Mouse (Mus musculus): ENCODE measurements around the gene Rnf157.

Gene Rnf157

DNA sequence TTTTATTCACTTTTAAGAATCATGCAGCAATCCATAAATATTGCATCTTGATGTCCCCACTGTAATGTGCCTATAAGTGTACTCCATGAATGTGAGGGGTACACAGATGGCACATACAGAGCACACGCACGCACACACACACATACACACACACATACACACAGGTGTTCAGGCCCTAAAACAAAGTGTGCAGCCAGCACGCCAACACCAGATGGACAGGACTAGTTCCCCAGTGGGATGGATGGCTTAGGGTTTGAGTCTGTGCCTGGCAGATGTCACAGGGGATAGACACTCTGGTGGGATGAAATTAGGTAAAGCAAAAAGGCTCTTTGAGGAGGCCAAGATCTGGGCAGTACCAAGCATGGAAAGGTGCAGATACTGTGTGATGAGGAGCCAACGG lies 76.4 kb downstream of the Rnf157 start:
- DNase-seq (ENCODE audit: low spot score): no peak

DNA sequence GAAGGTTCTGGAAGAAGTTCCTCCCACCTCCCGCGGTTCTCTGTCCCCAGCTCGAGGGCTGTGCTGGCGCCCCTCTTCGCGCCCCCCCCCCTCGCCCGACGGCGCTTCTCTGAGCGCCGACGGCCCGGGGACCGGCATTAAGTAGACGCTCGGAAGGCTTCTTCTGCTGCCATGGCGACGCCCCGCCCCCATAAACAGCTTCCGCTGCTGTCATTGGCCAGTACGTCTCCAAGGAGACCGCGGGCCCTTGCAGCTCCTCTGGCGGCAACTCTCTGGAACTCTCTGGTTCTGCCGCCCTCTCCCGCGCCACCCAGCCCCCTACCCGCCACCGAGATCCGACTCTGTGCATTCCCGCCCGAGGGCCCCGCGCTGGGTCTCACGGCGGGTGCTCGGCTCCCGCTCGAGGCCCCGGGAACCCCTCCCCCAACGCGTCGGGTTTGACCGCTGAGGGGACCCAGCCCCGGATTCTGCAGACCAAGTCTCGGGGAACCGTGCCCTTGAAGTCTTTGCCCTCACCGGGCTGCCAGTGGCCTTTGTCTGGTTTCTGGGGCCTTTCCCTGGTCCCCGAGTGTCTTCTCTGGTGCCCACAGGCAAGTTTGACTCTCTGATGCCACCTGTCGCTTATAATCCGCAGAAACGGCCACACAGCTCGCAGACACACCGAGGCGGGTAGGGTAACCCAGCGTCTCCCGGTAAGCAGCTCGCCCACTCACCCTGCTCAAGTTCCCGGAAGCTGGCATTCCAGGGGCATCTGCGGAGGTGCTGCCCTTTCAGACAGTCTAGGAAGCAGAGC lies 77.4 kb downstream of the Rnf157 start, which contains the start of gene Foxj1:
Gene Foxj1 (minus strand): TSS at position 156 of the 793 bp plus-strand sequence.
- peak; percentile 97 for DNase-seq (ENCODE audit: low spot score)

DNA sequence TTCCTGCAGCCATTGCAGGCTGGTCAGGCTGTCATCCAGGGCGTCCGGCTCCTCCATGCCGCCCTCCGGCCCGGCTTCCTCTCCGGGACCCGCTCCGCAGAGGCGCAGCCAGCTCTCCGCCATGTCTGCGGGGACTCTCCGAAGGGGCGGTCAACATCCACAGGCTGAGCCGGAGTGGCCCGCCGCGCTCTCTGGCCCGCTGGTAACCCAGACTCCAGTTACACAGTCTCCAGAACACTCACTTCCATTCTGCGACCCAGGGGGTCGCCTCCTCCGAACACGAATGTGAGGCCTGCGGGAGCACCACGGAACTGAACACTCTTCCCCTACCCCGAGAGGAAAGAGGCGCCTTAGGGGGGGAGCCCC lies 78.4 kb downstream of the Rnf157 start:
- no peak for DNase-seq (ENCODE audit: low spot score)

DNA sequence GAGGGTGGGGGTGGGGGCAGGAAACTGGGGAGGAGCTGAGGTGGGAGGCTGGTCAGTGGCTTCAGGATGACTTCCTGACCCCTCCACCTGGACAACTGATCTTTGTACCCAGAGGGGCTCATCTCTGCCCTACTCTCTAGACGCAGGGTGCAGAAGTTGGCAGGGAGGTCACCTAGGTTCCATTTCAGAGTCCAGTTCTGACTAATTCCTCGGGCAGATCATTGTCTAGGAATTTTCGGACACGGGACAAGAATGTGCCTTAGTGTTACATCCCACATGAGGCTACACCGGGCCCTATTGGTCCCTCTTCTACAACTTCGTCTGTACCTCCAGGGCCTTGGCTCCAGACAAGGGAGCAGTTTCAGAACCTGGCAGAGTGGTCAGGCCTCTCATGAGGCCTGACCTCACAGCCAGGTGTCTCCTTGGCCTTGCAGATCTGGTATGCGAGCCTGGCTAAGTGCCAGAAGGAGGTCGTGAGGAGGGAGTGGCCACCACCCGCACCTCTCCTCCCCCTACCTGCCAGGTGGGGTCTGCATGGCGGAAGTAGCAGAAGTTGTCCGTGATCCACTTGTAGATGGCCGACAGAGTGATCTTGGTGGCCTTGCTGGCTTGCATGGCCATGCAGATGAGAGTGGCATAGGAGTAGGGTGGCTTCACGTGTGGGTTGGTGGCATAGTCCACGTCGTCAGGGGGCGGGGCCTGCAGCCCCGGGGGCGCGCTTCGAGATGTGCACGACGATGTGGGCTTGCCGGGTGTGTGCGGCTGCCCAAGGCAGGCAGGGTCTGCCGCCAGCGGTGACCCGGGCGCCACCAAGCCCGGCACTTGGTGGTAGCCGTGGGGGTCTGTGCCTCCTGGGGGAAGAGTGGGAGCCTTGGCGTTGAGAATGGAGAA lies 79.1 kb downstream of the Rnf157 start:
- DNase-seq (ENCODE audit: low spot score): no peak

DNA sequence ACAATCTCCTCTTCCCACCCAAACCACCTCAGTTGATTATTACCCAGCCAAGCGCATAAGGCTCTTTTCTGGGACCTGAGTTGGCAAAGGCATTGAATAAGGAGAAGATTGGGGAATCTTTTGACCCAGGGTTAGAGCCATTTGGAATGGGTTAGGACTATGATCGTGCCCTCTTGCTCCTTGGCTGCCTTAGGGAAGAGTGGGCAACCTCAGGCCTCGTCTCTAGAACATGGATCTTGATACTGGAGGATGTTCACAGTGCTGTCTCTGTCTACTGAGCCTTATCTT lies 79.9 kb downstream of the Rnf157 start:
- DNase-seq (ENCODE audit: low spot score): no peak

DNA sequence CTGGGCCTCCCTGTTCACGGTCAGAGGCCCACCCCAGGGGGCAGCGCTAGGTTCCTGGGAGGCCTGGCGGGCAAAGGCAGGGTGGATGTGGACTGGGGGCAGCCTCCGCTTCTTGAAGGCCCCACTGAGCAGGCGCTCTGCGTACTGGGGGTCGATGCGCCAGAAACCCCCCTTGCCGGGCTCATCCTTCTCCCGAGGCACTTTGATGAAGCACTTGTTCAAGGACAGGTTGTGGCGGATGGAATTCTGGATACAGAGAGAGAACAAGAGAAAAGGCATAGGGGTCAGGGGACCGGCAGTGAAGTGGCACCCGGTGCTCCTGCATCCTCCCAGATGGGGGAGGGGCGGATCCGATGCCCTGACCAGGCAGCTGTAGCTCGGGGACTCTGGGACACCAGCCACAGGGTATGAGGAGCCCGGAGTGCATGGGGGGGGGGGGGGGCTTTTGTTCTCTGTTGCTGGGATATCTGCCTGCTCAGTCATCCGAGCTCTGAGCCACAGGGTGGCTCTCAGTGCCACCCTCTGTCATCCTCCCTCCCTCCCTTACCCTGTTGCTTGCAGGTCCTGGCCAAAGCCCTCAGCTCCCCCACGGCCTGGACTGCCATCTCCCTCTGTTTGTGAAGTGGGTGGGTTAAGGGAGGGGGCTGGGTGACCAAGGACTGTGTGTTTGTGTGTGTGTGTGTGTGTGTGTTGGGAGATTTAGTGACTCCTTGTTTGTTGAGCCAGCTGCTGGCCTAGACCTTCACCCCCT lies 80.4 kb downstream of the Rnf157 start:
- peak; percentile 80 for DNase-seq (ENCODE audit: low spot score)

DNA sequence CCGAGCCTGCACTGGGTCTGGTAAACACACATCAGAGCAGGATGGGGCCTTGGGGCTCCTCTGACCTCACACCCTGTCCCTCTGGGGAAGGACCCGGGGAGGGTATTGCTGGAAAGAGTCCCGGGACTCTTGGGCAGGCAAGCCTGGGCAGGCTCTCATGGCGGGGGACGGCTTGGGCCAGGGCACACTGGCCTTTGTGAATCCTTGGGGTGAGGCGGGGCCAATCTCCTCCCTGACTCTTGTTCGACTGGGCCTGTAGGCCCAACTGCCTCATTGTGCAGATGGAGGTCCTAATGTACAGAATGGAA lies 82.7 kb downstream of the Rnf157 start:
- no peak for DNase-seq (ENCODE audit: low spot score)

DNA sequence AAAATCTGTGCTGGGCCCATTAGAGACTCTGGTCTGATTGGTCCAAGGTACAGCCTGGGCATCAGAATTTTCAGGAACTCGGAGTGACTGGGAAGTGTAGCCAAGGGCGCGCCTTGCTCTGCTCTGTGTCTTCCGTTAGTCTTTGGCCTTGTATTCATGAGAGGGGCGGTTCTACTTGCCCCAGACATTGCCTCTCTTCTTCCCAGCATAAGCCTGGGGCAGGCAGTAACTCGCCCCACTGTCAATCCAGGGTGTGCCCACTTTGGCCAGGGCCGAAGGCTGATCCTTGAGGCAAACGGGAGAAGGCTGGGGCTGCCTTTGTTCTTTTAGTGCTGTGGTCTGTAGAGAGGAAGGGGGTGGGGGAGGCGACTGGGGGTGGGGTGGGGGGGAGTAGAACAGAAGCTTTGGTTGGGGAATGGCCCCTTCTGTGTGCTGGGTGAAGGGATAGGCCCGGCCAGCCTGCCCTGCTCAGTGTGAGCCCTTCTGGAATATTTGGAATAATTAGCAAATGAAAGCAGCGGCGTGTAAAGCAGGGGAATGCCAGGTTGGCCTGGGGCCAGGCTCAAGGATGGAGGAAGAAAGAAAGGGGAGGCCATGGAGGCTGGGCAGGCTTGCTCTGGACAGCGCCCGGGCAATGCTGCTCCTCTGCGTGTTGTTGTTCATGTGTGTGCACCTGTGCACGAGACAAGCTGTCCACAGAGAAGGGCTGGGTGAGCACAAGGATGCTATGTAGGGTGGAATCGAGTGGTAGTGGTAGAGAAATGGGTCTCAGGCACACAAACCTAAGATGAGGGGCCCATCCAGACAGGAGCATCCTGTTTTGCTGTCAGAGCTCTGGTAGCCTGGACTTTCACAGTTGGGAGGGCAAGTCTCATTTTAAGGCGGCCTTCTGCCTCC lies 83.3 kb downstream of the Rnf157 start:
- DNase-seq (ENCODE audit: low spot score): no peak

DNA sequence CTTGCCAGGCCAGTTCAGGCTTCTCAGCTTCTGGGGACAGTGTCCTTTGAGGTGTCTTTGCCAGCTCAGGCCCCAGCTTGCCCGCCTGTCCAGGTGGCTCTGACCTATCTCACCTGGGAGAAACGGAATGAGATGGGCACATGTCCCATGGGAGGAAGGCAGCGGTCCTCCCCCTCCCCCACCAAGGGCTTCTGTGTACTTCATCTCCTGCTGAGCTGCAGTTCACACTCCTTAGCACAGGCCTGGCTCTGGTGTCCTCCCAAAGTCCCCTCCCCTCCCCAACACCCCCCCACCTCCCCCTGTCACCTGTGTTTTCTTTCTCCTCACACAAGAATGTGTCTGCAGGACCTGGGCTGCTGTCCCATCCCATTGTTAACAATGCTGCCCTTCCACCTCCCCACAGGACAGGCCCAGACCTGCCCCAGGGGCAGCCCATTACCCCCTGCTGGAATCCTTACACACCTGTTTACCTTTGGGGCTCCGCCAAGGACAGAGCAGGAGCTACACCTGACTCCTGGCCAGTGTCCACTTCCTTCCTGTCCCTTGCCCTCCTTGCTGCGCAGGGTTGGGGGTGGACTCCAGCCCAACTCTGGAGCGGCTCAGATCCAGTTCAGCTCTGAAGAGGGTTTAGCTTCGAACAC lies 85.7 kb downstream of the Rnf157 start:
- DNase-seq (ENCODE audit: low spot score): no peak

DNA sequence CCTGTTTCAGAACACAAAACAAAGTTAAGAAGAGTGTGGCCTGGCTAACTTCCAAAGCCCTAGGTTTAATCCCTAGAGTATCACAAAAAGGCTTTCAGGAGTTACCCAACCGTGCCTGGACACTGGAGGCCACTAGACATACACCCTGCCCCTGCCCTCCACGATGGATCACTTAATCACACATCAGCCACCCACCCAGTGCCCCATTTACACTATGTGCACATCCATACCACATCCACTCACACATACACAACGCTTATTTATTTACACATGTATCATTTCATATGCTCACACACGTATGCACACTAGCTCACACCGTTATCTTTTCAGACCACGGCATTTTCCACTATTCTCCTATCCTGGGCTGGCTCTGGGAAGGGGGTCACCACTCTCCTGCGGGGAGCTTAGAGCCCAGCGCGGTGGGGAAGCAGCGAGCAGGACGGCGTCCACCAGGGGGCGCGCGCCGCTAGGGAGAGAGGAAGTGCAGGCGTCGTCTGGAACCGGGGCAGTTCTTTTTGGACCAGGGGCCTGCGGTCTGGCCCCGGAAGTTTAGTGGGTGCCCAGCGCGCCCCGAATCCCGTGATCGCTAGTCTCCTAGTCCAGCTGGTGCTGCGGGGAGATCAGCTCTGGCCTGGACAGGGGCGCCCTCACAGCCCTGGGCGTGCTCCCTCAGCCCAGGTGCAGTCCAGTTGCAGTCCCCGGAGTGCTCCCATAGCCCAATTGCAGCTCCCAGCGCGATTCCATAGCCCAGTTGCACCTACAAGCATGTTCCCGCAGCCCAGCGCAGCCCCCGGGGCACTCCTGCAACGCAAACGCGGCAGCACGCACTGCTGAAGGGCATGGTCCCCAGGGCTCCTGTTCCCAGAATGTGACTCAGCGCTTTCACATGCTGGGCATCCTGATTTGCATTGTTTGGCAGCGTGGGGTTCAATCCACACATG lies 93.8 kb downstream of the Rnf157 start:
- DNase-seq (ENCODE audit: low spot score): peak; percentile 88

DNA sequence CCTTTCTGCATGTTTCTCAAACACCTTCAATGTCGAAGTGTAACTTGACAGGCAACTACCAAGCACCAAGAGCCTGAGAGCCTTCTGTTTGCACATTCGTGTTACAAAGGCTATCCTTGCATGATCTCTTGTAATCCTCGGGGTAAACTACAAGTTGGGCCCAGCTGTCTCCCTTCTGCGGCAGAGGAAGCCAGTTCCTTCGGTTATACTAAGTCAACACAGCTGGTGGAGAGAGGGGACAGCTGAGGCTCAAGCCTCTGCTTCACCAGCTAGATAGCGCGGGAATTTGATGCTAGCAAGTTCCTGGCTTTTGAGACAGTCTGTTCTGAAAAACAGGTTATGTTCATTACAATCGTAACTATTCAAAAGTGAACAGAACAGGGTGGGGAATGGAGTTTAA lies 100.5 kb downstream of the Rnf157 start:
- no peak for DNase-seq (ENCODE audit: low spot score)

DNA sequence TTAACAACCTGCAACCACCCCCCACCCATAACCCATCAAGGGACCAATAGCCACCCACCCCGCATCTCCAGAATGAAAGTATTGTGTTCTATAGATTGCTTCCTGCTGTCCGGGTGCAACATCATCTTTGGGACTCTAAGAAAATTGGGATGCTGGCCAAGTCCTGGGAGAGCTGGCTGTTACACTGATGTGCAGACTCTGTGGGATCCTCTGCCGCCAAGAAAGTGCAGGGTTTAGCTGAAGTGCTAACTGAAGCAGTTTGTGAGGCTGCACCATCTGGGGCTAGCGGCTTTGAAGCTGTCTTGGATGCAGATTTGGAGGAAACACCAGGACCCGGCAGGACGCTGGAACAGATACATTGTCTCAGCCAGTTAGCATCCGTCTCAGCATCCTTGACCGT lies 101.7 kb downstream of the Rnf157 start:
- no peak for DNase-seq (ENCODE audit: low spot score)

DNA sequence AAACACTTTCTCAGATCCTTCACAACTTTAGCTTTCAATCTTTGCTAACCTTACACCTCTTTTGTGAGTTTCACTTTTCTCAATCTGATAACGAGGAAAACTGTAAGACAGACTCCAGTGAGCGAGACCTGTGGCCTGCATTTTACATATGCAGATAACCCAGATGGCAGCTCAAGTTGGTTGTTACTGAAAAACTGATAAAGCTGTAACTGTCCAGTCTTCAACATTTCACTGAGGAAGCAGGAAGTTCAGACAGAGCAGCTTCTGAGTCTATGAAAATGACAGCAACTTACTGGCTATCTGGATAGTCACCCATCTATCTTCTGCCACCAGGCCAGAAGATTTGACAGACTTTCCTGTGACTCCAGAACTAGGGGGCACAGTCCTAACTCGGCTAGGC lies 103.2 kb downstream of the Rnf157 start:
- DNase-seq (ENCODE audit: low spot score): no peak

DNA sequence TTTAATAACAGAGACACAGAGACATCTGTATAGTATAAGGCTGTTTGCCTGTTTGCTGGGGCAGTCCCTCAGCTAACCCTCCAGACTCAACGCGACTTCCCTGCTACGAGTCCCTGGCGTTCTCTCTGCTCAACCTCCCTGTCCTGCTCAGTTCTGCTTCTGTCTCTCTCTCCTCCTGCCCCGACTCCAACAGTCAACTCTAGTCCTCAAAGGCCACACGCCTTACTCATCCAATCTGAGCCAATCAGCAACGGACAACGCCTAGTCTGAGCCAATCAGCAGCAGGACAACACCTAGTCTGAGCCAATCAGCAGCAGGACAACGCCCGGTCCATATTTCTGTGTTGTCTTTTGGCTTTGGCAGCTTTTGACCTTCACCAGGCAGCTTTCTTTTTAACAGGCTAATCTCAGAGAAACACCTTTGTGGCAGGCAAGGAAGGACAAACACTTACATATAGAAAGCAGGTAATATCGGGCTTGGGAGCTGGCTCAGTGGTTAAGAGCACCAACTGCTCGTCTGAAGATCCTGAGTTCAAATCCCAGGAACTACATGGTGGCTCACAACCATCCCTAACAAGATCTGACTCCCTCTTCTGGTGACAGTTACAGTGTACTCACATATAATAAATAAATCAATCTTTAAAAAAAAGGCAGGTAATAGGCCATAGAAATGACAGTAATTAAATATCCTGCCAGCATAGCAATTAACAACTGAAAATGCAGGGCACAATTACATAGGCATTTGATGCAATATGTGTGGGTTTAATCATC lies 104.9 kb downstream of the Rnf157 start:
- DNase-seq (ENCODE audit: low spot score): no peak

DNA sequence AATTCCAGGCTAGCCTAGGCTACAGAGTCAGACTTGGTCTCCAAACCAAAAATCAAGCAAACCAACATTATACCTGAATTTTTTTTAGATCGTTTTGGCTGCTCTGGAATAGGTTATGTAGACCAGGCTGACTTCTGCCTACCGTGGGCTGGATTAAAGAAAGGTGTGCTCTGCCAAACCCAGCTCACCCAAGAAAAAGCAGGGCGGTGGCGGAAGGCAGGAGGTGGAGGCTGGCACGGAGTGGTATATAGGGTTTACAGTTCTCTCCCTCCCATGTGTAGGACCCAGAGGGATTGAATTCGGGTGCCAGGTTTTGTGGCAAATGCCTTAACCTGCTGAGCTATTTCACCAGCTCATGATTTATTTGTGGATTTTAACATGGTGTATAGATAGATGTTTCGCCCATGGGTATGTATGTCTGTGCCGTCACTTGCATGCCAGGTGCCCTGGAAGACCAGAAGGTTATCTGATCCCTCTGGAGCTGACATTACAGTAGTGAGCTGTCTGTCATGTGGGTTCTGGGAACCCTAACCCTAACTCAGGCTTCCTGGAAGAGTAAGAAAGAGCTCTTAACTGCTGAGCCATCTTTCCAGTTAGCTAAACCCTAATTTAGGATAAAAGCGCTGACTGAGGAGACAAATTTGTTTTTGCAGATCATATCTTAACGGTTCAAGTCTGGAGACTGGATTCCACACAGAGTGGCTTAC lies 105.7 kb downstream of the Rnf157 start, which contains the start of gene Exoc7:
Gene Exoc7 (minus strand): TSS at position 215 of the 707 bp plus-strand sequence.
- no peak for DNase-seq (ENCODE audit: low spot score)

DNA sequence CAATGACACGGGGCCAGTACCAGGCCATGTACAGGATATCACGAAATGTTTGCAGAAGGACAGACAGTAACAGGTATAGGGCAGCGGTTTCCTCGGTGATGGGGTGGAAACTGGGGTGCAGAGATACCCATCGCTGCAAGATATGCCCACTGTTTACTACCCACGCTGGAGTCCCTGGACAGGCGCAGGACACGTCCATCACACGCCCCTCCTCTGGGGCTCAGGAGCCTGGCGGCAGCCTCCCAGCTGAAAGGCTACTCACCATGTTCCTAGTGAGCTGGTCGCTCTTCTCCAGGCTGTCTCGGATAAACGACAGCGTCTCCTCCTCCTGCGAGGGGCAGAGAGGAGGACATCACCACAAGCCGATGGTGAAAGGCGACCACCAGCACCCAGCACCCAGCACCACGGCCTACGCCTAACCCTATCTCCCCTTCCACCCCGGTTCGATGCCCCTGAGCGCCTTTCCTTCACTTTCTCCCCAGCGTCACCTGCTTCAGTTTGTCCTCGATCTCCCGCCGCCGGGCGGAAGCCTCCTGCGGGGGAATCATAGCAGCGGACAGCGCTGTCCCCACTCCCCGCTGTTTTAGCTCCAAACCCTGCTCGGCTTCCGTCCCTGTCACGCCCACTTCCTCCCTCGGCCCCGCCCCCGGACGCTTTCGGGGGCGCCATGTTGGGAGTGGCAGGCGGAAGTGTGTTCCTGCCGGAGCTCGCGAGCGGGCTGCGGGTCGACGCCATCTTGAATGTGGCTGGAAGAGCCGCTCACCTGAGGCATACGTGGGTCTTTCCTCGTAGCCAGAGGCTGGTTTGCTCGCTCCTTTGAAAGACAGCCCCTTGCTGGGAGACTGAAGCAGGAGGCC lies 106.5 kb downstream of the Rnf157 start:
- DNase-seq (ENCODE audit: low spot score): peak; percentile 91

DNA sequence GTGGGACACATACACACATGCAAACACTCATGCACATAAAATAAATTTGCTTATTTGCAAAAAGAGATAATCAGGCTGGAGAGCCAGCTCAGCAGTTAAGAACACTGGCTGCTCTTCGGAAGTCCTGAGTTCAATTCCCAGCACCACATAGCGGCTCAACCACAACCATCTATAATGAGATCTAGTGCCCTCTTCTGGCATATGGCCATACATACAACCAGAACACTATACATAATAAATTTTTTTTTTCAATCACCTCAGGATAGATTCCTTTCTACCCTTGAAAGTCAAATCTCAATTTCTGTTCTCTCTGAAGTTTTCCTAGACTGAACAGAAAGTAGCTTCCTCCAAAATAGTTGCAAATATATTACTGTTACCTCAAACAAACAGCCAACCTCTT lies 107.4 kb downstream of the Rnf157 start:
- DNase-seq (ENCODE audit: low spot score): no peak

DNA sequence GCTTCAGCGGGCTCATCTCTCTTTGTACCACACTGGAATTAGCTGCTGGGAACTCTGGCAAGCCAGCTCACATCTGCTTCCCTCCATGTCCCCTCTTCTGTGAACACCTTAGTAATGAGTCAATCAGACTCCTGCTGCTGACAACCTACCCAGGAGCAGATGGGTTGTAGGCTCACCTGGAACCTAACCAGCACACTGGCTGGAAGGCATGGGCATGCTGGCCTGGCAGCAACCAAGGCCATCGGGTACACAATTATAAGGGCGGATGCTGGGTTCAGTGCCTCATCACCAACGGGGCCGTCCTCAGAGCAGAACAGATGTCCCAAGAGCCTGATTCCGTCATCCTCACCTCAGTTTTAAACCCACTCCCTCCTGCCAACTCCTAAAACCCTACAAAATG lies 114.2 kb downstream of the Rnf157 start:
- DNase-seq (ENCODE audit: low spot score): no peak

All from layer of hippocampus, adult 11-12 months (tissue).